Mouse (Mus musculus): ENCODE results near the gene Map3k20.

Gene Map3k20

GRCm38 (mm10) chr2:72320661-72321060 lies 35.2 kb downstream of the Map3k20 start:
- DNase-seq (ENCODE audit: inconsistent ontology term) = no peak

- DNase-seq (ENCODE audit: inconsistent ontology term) = no peak
Measured at GRCm38 (mm10) chr2:72321591-72321990, 36.2 kb downstream of the Map3k20 start.

GRCm38 (mm10) chr2:72322681-72323353 lies 37.4 kb downstream of the Map3k20 start:
- DNase-seq (ENCODE audit: inconsistent ontology term) = no peak

- no peak for DNase-seq (ENCODE audit: inconsistent ontology term)
Measured at GRCm38 (mm10) chr2:72324436-72324835, 39.0 kb downstream of the Map3k20 start.

GRCm38 (mm10) chr2:72326491-72326890 lies 41.1 kb downstream of the Map3k20 start:
- DNase-seq (ENCODE audit: inconsistent ontology term) = no peak

GRCm38 (mm10) chr2:72328435-72328834 lies 43.0 kb downstream of the Map3k20 start:
- DNase-seq (ENCODE audit: inconsistent ontology term) = no peak

- no peak for DNase-seq (ENCODE audit: inconsistent ontology term)
Measured at GRCm38 (mm10) chr2:72330955-72331481, 45.6 kb downstream of the Map3k20 start.

GRCm38 (mm10) chr2:72332067-72332466 lies 46.6 kb downstream of the Map3k20 start:
- DNase-seq (ENCODE audit: inconsistent ontology term) = no peak

GRCm38 (mm10) chr2:72333210-72333609 lies 47.8 kb downstream of the Map3k20 start:
- no peak for DNase-seq (ENCODE audit: inconsistent ontology term)

GRCm38 (mm10) chr2:72336840-72337239 lies 51.4 kb downstream of the Map3k20 start:
- DNase-seq (ENCODE audit: inconsistent ontology term) = no peak

GRCm38 (mm10) chr2:72345281-72345680 lies 59.8 kb downstream of the Map3k20 start:
- no peak for DNase-seq (ENCODE audit: inconsistent ontology term)

- DNase-seq (ENCODE audit: inconsistent ontology term) = no peak
Measured at GRCm38 (mm10) chr2:72351329-72351728, 65.9 kb downstream of the Map3k20 start.

- DNase-seq (ENCODE audit: inconsistent ontology term) = no peak
Measured at GRCm38 (mm10) chr2:72351776-72352175, 66.3 kb downstream of the Map3k20 start.

GRCm38 (mm10) chr2:72352756-72353155 lies 67.3 kb downstream of the Map3k20 start:
- no peak for DNase-seq (ENCODE audit: inconsistent ontology term)

GRCm38 (mm10) chr2:72356471-72356870 lies 71.0 kb downstream of the Map3k20 start:
- DNase-seq (ENCODE audit: inconsistent ontology term) = no peak

- no peak for DNase-seq (ENCODE audit: inconsistent ontology term)
Measured at GRCm38 (mm10) chr2:72361572-72361971, 76.1 kb downstream of the Map3k20 start.

GRCm38 (mm10) chr2:72363449-72363848 lies 78.0 kb downstream of the Map3k20 start:
- no peak for DNase-seq (ENCODE audit: inconsistent ontology term)

GRCm38 (mm10) chr2:72365930-72366329 lies 80.5 kb downstream of the Map3k20 start:
- no peak for DNase-seq (ENCODE audit: inconsistent ontology term)

- no peak for DNase-seq (ENCODE audit: inconsistent ontology term)
Measured at GRCm38 (mm10) chr2:72366503-72366902, 81.1 kb downstream of the Map3k20 start.

GRCm38 (mm10) chr2:72367850-72368249 lies 82.4 kb downstream of the Map3k20 start:
- DNase-seq (ENCODE audit: inconsistent ontology term) = no peak

GRCm38 (mm10) chr2:72369140-72369600 lies 83.7 kb downstream of the Map3k20 start:
- no peak for DNase-seq (ENCODE audit: inconsistent ontology term)

- DNase-seq (ENCODE audit: inconsistent ontology term) = no peak
Measured at GRCm38 (mm10) chr2:72372136-72372535, 86.7 kb downstream of the Map3k20 start.

- no peak for DNase-seq (ENCODE audit: inconsistent ontology term)
Measured at GRCm38 (mm10) chr2:72374076-72374475, 88.6 kb downstream of the Map3k20 start.

- no peak for DNase-seq (ENCODE audit: inconsistent ontology term)
Measured at GRCm38 (mm10) chr2:72375877-72376276, 90.4 kb downstream of the Map3k20 start.
